Mouse (Mus musculus) neural tube, embryonic 13.5 days (tissue): ENCODE measurements around the gene Wrb. TPM values are rescaled to one million over a fixed set of nuclear protein-coding genes. Genes with fewer than 3 reads are reported as not detected.

Experiments
- ATAC-seq: fragments of 200-750 bp; cut with Nextera tagmentation; 2 replicates; pipeline ENCODE4 v1.8.0; 2017; ENCODE audit warnings: low read depth, mild to moderate bottlenecking, moderate TSS enrichment, moderate library complexity
- H3K27ac ChIP-seq: fragments of 300-500 bp; sonication (generic); replicated peaks from 2 replicates; pipeline ENCODE4 v1.5.1; 2015; ENCODE audit warnings: moderate library complexity, mild to moderate bottlenecking, inconsistent platforms
- H3K27me3 ChIP-seq: fragments of 300-500 bp; sonication (generic); 2 replicates; pipeline ENCODE4 v1.6.1; 2015; ENCODE audit warnings: mild to moderate bottlenecking, inconsistent platforms
- H3K36me3 ChIP-seq: fragments of 300-500 bp; sonication (generic); 2 replicates; pipeline ENCODE4 v1.6.1; 2015; ENCODE audit warnings: mild to moderate bottlenecking, inconsistent platforms
- H3K4me1 ChIP-seq: fragments of 300-500 bp; sonication (generic); replicated peaks from 2 replicates; pipeline ENCODE4 v1.6.1; 2015; ENCODE audit warnings: inconsistent platforms
- H3K4me2 ChIP-seq: fragments of 300-500 bp; sonication (generic); 2 replicates; pipeline ENCODE4 v1.6.1; 2015; ENCODE audit warnings: inconsistent platforms, mild to moderate bottlenecking, moderate library complexity
- H3K4me3 ChIP-seq: fragments of 300-500 bp; sonication (generic); 2 replicates; pipeline ENCODE4 v1.5.1; 2015; ENCODE audit warnings: mild to moderate bottlenecking, inconsistent platforms
- H3K9ac ChIP-seq: fragments of 300-500 bp; sonication (generic); 2 replicates; pipeline ENCODE4 v1.6.1; 2015; ENCODE audit warnings: moderate library complexity, mild to moderate bottlenecking, inconsistent platforms
- H3K9me3 ChIP-seq: fragments of 300-500 bp; sonication (generic); 2 replicates; pipeline ENCODE4 v1.6.1; 2016; ENCODE audit warnings: inconsistent platforms
- WGBS: fragments of 180-500 bp; shearing (Covaris S2); methylation state at CpG from one replicate; pipeline ENCODE4 v1.1.7; 2015; 5-methylcytosine and 5-hydroxymethylcytosine counted together
- polyA plus RNA-seq: library from polyadenylated mRNA; unstranded; fragments of >200 nt; fragmentation: Nextera tagmentation; extraction: Ambion mirVana; gene quantifications from 2 replicates; pipeline ENCODE4 v1.2.1, GENCODE M21; 2015

Gene Wrb
- polyA plus RNA-seq, 1 experiment from 2014 or later: 157 TPM

DNA sequence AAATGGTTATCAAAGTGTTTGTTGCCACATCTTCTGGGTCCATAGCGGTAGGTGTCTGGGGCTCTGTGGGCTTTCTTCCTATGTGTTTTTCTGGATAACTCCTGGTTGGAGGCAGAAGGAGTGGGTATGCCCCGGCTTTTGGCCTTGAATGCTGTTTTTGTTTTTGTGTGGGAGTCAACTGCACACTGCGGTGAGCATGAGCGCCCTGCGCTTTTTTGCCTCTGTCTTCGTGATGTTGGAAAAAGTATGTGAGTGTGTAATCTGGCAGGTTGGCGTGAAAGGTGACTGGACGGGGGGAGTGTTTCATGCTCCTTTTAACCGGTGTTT is 55.5 kb downstream of the Wrb start:
- Histone ChIP-seq H3K4me1 (peaks cover 16% of the 10 kb centered on the region), H3K4me2 (peak overlapping the region; percentile 63), H3K4me3 (peak overlapping the region; percentile 29), H3K36me3 (no peaks in the 10 kb centered on the region), H3K9ac (peak overlapping the region; percentile 50), H3K9me3 (no peaks in the 10 kb centered on the region), H3K27ac (no peak overlapping the region), H3K27me3 (no peaks in the 10 kb centered on the region)
- 38% methylated on average over 9 of the region's 9 CpGs for WGBS
- ATAC-seq: peak; percentile 53; the same call in 1 of the 2 replicates

DNA sequence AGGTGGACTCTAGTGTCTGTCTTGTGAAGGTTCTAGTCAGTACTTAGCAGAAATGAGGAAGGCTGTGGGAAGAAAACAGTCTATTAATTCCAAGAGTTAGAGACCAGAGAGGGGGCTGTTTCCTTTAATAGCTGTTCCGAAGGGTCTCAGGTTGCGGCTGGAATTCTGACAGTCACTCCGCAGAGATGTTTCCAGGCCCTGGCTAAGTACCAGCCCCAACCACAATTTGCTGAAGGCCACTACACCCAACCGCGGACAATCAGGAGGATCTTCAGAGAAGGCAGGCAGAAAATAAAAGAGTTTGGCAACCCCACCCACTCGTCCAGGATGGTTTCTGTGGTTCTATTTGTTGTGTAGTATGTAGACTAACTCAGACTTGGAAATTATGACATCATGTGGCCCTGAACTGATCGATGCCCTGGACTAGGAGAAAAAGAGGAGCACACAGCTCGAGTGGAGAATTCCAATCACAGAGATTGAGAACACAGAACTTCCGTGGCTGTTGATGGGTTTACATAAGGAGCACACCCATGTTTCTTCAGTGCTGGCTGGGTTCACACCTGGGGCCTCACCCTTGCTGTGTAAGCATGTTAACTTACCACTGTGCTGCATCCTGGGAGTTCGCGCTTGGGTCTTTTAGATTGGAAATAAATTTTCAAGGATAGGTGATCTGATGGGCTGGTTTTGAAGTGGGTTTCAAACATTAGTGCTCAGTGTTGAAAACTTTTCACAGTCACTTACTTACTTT is 56.5 kb downstream of the Wrb start:
- no peak overlapping the region for H3K4me3 ChIP-seq
- H3K27ac ChIP-seq: no peak overlapping the region
- no peak overlapping the region for H3K9ac ChIP-seq
- peaks cover 16% of the 10 kb centered on the region for H3K4me1 ChIP-seq
- no peaks in the 10 kb centered on the region for H3K9me3 ChIP-seq
- no peaks in the 10 kb centered on the region for H3K27me3 ChIP-seq
- no peaks in the 10 kb centered on the region for H3K36me3 ChIP-seq
- no peak for ATAC-seq
- H3K4me2 ChIP-seq: no peak overlapping the region
- 75% methylated on average over 11 of the region's 11 CpGs for WGBS

Other genes with a start within 250 kb of the Wrb start
- 63.6 and 67.6 TPM in 2 replicates for gene Psmg1, start 154.4 kb upstream of the Wrb start, polyA plus RNA-seq
- 249 and 258 TPM in 2 replicates for gene Brwd1, start 62.9 kb upstream of the Wrb start, polyA plus RNA-seq
- gene Hmgn1, start 17.7 kb upstream of the Wrb start, polyA plus RNA-seq: 441 and 519 TPM in 2 replicates
- gene Lca5l, start 46.9 kb downstream of the Wrb start, polyA plus RNA-seq: 1.6 TPM in 2 replicates
- 3.0 and 4.6 TPM in 2 replicates for gene Sh3bgr, start 55.0 kb downstream of the Wrb start, polyA plus RNA-seq
- gene B3galt5, start 90.4 kb downstream of the Wrb start, polyA plus RNA-seq: 2.3 and 3.0 TPM in 2 replicates